ENCODE assay signal across 8 mouse cellular contexts in genomic region chr8:3467006-3467885, GRCm38 (mm10). TPM values are rescaled to one million over a fixed set of nuclear protein-coding genes. Genes with fewer than 3 reads are reported as not detected.
DNase-seq lines count a peak whose midpoint lies in the region; ATAC-seq and TF ChIP-seq lines count a peak whose summit lies in the region.

TSS of gene Pex11g (minus strand) at chr8:3467680.

- peak; percentile 81 for ATAC-seq in frontal cortex, adult (ENCODE audit: low TSS enrichment)
- ATAC-seq in lung, postnatal 0 days, result peak; percentile 98

- peak within 1 kb of the TSS; percentile 48 for H3K9ac ChIP-seq in lung, postnatal 0 days (replicated peaks; ENCODE audit: low read depth)

- H3K36me3 ChIP-seq in hindbrain, embryonic 10.5 days, result no peaks in the 10 kb centered on the region
- H3K36me3 ChIP-seq in lung, postnatal 0 days (ENCODE audit: insufficient read depth, low read length), result no peaks in the 10 kb centered on the region

- peak within 1 kb of the TSS; percentile 70 for H3K4me2 ChIP-seq in lung, postnatal 0 days (replicated peaks; ENCODE audit: low read depth, low read length)

- peak within 1 kb of the TSS; percentile 96 for H3K27ac ChIP-seq in hindbrain, embryonic 10.5 days
- H3K27ac ChIP-seq in lung, postnatal 0 days (ENCODE audit: low read length), result peak within 1 kb of the TSS; percentile 73

- peak within 1 kb of the TSS; percentile 56 for H3K4me3 ChIP-seq in hindbrain, embryonic 10.5 days
- H3K4me3 ChIP-seq in lung, postnatal 0 days (ENCODE audit: low read depth, low read length), result peak within 1 kb of the TSS; percentile 51

- 8% methylated on average over 32 of the region's 32 CpGs for WGBS in hindbrain, embryonic 10.5 days
- WGBS in lung, postnatal 0 days, result 2% methylated on average over 32 of the region's 32 CpGs

- peaks cover 11% of the 10 kb centered on the region for H3K4me1 ChIP-seq in hindbrain, embryonic 10.5 days (replicated peaks)
- peaks cover 6% of the 10 kb centered on the region; the same call in 1 of the 2 replicates for H3K4me1 ChIP-seq in lung, postnatal 0 days (ENCODE audit: insufficient read depth, low read depth, low read length)

- no peaks in the 10 kb centered on the region for H3K27me3 ChIP-seq in hindbrain, embryonic 10.5 days (ENCODE audit: insufficient read depth, poor library complexity, severe bottlenecking)
- H3K27me3 ChIP-seq in lung, postnatal 0 days (replicated peaks; ENCODE audit: insufficient read depth, low read length), result no peaks in the 10 kb centered on the region

- no peak for TF ChIP-seq EP300 in lung, postnatal 0 days (IDR thresholded peaks at IDR 0.05)

- peak; percentile 100 for DNase-seq in MN1 (ENCODE audit: low spot score)
- peak; percentile 98 for DNase-seq in cerebellum, adult 9-10 months
- DNase-seq in hindbrain, embryonic 10.5 days (ENCODE audit: low spot score), result peak; percentile 98
- peak; percentile 93 for DNase-seq in layer of hippocampus, adult 9-11 months
- peak; percentile 98 for DNase-seq in lung, postnatal 0 days (ENCODE audit: low spot score)
- DNase-seq in ovary, postnatal 14 days (ENCODE audit: low spot score), result peak; percentile 98
- peak; percentile 91 for DNase-seq in thymus, postnatal 14 days

- TF ChIP-seq CTCF in lung, postnatal 0 days (IDR thresholded peaks at IDR 0.05), result no peak

- H3K9me3 ChIP-seq in hindbrain, embryonic 10.5 days, result no peaks in the 10 kb centered on the region
- no peaks in the 10 kb centered on the region for H3K9me3 ChIP-seq in lung, postnatal 0 days (ENCODE audit: low read length)

RNA-seq across cellular contexts. Expression of gene Pex11g, which starts in this region (rescaled TPM):
- 4.4 TPM in 2 replicates for polyA plus RNA-seq in hindbrain, embryonic 10.5 days (2016; fragmentation: Nextera tagmentation; extraction: Ambion mirVana)
- polyA plus RNA-seq in lung, postnatal 0 days (2015; fragmentation: Nextera tagmentation; extraction: Ambion mirVana), result 7.8 and 9.1 TPM in 2 replicates

Comparison
In these comparisons a context has a peak if more than half of its experiments do, and no peak if none do; other contexts are left out.
1. Peak in every context shown above with its lines: DNase-seq, ATAC-seq, H3K4me3 ChIP-seq and H3K27ac ChIP-seq.